Mouse (Mus musculus): ENCODE data around the gene Prtn3.

GRCm38 (mm10) chr10:79840644-79841551 lies 33.4 kb upstream of the Prtn3 start:
- TF ChIP-seq EP300 (optimal IDR thresholded peaks at IDR 0.05) (peak; percentile 48), CTCF (IDR thresholded peaks at IDR 0.05; ENCODE audit: low read depth) (peak; percentile 48)

All from stomach, postnatal 0 days (tissue).